Mouse (Mus musculus): ENCODE results near the gene Stra6. TPM values are rescaled to one million over a fixed set of nuclear protein-coding genes. Genes with fewer than 3 reads are reported as not detected.
A peak's percentile ranks its signal among the peaks of the same experiment; 100 is the strongest.

Gene Stra6
- total RNA-seq, 2 experiments from 2014 or later, result 0.16 to 0.29 TPM

DNA sequence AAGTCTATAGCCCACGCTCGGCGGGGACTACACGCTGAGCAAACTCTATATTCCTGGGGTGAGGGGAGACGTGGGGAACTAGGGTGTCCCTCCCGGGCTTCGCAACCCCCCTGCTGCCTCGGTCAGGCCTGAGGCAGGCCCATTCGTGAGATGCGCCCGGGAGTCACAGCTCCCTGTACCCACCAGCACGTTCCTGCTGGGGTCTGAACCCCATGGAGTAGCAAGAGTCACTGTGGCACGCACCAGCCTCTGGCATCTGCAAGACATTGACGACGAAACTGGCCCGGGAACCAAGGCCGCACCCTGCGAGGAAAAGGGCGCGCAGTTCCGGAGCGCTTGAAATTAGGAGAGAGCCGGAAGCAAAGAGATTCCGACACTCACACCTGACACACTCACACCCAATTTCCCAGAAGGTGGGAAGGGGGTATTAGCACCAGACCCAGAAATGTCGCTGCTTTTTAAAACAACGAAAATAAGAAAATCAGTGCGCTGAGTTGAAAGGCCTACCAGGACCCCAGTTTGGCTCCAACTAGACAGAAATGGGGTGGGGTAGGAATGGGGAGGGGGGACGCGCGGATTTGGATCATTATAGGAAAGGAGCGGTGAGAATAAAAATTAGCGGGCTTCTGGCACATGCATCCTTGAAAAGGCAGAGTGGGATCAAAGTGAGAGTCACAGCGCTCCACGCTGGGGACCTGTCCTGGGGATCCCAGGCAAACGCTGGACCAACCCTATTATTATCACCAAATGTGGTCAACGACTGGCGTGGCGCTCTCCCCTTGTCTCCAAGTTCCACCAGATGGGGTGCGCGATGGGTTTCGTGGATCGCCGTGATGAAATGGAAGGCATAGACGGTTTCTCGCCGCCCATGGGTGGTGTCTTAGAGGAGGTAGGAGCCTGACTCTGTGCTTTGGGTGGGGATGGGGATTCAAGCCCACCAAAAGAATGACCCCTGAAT, 133.3 kb downstream of the Stra6 start:
- intact Hi-C loops (cut with DNase I; ENCODE audit: low total_unique reads), result no loop called here
- no peak for DNase-seq

DNA sequence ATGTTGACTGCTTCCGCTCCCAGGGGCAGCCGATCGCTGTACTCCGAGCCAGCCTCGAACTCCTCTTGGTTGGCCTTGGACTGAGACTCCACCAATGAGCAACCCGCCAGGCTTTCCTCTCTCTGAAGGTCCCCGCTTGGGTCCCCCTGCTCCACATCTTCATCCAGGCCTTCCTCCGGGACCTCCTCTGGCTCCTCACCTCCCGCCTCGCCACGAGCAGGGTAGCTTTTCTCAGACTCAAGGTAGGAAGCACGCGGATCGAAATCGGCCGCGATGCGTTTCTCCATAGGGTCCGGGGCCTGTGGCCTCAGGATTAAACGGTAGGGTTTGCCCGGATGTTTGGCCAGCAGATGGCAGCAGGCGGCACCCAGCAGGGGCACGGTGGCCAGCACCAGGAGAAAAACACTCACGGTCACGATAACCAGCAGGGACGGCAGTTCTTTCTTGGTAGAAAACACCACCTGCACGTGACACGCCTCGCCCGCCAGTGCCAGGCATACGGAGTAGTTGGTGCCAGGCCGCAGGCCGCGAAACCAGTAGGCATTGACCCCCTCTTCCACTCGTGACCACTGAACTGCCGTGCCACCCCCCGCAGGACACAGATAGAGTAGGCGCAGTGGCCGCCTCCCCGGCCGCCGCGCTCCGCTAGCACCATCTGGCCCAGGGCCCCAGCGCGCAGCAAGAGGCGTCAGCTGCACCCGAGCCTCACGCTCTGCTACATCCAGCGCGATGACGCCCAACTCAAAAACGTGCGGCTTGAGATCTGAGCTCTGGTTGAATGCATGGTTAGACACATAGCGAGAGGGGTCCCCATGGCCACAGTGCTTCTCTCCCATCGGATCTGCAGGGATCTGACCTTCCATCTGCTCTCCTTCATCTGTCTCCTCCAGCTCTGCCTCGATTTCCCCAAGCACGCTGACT, 134.5 kb downstream of the Stra6 start:
- DNase-seq, result peak; percentile 58

DNA sequence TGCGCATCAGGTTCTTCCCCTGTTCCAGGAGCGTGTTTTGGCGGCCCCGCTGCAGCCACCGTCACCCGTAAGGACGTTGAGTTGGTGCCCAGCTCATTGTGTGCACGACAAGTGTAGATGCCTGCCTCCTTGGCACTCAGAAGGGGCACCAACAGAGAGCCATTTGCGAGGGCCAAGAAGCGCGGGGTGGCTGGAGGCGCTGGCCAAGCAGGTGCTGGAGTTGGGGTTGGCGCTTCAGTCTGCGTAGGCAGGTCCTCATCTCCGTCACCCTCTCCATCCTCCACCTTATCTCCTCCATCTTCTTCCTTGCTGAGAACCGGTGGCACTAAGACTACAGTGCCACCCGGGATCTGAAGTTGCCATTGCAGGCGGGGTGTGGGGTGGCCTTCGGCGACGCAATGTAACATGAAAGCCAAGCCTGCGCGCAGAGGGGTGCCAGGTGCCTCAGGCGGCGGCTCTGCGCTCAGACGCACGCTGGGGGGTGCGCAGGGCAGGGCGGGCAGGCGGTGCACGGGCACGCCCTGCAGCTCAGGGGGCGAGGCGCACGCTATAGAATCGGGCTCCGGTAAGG, 135.3 kb downstream of the Stra6 start:
- intact Hi-C loops (cut with DNase I; ENCODE audit: low total_unique reads), result no loop called here
- DNase-seq, result no peak

More for the DNA sequence above, 134.5 kb downstream of the Stra6 start:
- intact Hi-C loops (cut with DNase I; ENCODE audit: low total_unique reads), result no loop called here

- DNase-seq, result peak; percentile 64
- intact Hi-C loops (cut with DNase I; ENCODE audit: low total_unique reads), result loop anchor here (5.0 kb wide), 1 partner anchor 162 kb away; no protein-coding TSS in a partner anchor
Measured at GRCm38 (mm10) chr9:58199381-58200269, 136.0 kb downstream of the Stra6 start.

GRCm38 (mm10) chr9:58200270-58201090, 136.9 kb downstream of the Stra6 start:
- intact Hi-C loops (cut with DNase I; ENCODE audit: low total_unique reads), result loop anchor here (5.0 kb wide), 1 partner anchor 163 kb away; no protein-coding TSS in a partner anchor
- no peak for DNase-seq

DNA sequence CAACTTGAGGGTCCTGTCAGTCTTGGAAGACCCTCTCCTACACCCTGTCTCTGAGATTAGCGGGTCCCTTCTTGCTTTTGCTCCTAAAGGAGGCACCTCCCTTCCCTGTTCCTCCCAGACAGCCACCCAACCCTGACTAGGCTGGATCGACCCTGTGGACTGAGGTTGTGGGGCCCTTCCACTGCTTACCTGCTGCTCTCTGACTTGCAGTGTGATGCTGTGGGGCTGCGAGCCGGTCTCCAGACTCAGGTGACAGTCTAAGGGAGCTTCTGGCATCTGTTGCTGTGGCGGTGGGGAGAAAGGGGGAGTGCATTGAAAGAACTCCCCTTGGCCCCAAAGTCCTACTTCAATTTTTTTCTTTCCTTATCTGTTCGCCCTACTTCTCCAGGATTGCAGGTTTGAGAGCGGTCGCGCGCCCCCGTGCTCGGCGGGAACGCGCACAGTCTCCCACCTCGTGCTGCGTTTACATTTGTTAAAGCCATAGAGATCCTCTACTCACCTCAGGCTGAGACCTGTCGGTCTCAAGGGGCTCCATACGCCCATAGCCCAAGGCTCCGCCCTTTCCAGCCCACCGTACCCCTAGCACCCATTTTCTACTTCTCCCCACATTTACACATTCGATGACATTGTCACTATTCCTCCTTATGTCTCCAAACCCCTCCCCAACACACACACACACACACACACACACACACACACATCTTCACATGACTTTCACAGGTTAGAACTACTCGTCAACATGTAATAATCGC, 137.7 kb downstream of the Stra6 start:
- intact Hi-C loops (cut with DNase I; ENCODE audit: low total_unique reads), result loop anchor here (5.0 kb wide), 1 partner anchor 164 kb away; no protein-coding TSS in a partner anchor

DNA sequence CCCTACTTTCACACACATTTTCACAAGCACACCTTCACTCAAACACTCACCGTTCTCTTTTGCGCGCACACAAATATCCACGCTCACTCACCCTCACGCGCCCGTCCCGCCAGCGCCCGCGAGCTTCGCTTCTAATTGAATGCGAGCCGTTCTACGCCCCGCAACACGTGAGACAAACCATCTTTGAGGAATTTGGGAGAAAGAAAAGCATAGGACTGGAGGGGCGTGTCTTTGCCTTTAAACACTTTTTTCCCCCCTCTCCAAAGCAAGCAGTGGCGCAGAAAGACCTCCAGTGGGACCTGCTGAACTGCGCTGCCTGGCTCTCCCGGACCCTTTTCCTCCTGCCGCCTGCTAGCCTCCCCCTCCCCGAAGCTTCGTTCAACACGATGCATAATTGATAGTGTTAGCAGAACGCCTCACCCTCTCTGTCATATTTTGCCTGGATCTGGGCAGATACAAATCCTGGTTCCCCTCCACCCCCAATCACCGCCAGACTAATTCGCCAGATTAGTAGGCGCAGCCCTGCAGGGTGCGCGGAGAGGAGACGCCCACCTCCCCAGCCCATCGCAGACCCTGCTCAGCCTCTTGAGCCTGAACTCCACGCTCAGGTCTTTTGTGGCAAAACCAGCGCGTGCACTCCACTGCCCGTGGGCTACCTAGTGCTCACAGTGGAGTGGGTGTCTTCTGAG, 138.4 kb downstream of the Stra6 start:
- DNase-seq, result no peak
- intact Hi-C loops (cut with DNase I; ENCODE audit: low total_unique reads), result loop anchor here (5.0 kb wide), 1 partner anchor 165 kb away; no protein-coding TSS in a partner anchor

More for the DNA sequence above, 137.7 kb downstream of the Stra6 start:
- DNase-seq, result no peak

DNA sequence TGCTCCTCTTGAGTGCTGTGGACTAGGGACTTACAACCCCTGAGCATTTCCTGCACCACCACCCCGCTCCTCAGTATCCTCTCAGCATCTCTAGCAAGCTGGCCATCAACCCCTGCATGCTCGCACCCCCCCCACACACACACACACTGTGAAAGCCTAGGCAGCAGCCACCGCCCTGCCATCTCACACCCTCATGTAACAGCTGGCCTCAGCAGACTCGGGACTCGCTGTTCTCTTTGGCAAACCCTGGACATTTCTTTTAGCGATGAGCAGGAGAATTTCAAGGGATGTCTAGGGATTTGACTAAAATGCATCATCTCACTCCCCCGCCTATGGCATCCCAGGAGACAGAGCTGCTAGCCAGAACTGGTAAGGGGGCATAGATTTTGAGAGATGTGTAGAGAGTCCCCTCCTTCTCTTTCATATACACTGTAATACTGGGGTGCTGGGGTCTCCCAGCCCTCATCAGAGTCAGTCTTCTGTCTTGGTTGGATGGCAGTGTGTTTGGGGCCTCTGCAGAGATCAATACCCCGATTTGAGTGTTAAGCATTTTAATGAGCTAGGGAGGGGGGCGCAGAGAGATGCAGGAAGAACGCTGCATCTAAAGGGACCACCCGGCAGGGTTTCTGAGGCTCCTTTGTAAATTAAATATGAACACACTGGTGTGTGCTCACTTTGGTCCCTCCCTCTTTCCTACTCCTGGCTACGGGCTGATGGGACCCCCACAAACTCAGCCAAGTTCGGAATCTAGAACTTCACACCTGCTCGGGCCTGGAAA, 139.3 kb downstream of the Stra6 start:
- DNase-seq, result peak; percentile 29
- intact Hi-C loops (cut with DNase I; ENCODE audit: low total_unique reads), result loop anchor here (5.0 kb wide), 1 partner anchor 166 kb away; no protein-coding TSS in a partner anchor

Other genes with a start within 250 kb of the Stra6 start
- 1 to 10 TPM; 1.2 to 2.0 TPM for gene Arid3b, start 227.0 kb upstream of the Stra6 start, total RNA-seq (2021)
- gene Ubl7, start 152.8 kb upstream of the Stra6 start, total RNA-seq (2021), result 10 to 100 TPM; 52.3 to 55.3 TPM
- gene Sema7a, start 123.7 kb upstream of the Stra6 start, total RNA-seq (2021), result 10 to 100 TPM; 16.8 to 21.0 TPM
- under 1 TPM in 1 of 2 experiments, not detected in 1; 0.98 TPM for gene Cyp11a1, start 57.4 kb upstream of the Stra6 start, total RNA-seq (2021)
- not detected for gene Ccdc33, start 55.0 kb downstream of the Stra6 start, total RNA-seq (2021)
- 10 to 100 TPM; 58.1 to 77.5 TPM for gene Islr, start 140.5 kb downstream of the Stra6 start, total RNA-seq (2021)
- 1 to 10 TPM; 3.1 to 5.8 TPM for gene Islr2, start 140.5 kb downstream of the Stra6 start, total RNA-seq (2021)
- gene Pml, start 186.0 kb downstream of the Stra6 start, total RNA-seq (2021), result 1 to 10 TPM; 5.2 to 7.5 TPM
- gene Stoml1, start 189.4 kb downstream of the Stra6 start, total RNA-seq (2021), result 1 to 10 TPM; 7.0 to 8.7 TPM
- 10 to 100 TPM; 29.2 to 46.7 TPM for gene Loxl1, start 249.4 kb downstream of the Stra6 start, total RNA-seq (2021)